Mouse (Mus musculus) CD8-positive naive resting alpha-beta T cell, adult 2 months (primary cell): ENCODE measurements around the gene Coq5.
A peak's percentile ranks its signal among the peaks of the same experiment; 100 is the strongest.
"Not testable (repeated sequence)": the region's sequence is repeated elsewhere in the genome, so short reads cannot be mapped to it uniquely, and the experiment has no call there.

Experiments
- DNase-seq, 2 experiments: peaks; one replicate each; pipeline ENCODE4 v3.0.0; 2022; ENCODE audit warnings: low read depth in 2 of 2, low spot score in 2 of 2

The Coq5 gene

GRCm38 (mm10) chr5:115302190-115302589 lies 22.7 kb downstream of the Coq5 start:
- not testable (repeated sequence) for DNase-seq

DNA sequence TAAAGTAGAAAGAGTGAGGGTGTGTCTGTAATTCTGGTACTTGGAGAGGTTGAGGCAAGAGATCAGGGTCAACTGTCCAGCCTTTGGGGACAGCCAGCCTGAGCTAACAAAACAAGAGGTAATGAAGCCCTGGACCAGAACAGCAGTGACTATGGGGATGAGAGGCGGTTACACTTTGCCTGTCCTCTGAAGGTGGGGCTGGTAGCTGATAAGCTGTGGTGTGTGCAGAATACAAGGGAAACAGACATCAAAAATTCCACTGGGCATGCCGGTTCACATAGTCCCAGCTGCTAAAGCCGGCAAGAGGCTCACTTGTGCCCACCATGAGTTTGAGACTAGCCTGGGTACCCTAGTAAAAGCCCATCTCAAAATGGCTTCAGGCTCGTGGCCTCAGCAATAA lies 32.9 kb downstream of the Coq5 start:
- no peak for DNase-seq

DNA sequence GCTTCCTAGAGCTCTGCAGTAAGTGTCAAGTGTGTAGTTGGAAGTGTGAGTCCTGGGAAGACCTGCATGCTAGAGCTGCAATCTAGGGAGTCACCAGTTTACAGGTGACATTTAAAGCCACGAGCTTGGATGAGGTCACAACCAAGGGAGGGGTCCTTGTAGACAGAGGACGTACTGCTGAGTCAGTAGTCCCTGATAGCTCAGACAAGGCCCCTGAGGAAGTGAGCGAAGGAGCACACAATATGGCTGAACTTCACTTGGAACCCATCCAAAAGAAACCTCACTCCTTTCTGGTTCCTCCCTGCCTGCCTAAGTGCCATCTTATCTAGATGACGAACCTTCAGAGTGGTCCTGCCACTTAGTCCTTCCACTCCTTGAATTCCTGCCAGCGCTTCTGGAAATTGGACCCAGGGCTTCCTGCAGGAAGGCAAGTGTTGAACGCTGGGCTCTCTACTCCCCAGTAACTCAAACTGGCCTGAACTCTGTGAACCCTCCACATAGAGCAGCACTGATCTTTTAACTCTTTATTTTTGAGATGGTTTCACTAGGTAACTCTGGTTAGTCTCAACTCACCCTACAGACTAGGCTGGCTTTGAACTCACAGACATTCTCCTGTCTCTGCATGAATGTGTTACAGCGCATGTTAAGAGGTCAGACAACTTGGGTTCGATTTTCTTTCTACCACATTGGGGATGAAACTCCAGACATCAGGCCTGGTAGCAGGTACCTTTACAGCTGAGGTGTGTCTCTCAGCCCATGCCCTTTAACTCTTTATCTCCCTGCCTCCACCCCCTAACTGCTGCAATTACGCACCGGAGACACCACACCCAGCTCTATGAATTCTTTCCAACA lies 33.6 kb downstream of the Coq5 start:
- DNase-seq: no peak

DNA sequence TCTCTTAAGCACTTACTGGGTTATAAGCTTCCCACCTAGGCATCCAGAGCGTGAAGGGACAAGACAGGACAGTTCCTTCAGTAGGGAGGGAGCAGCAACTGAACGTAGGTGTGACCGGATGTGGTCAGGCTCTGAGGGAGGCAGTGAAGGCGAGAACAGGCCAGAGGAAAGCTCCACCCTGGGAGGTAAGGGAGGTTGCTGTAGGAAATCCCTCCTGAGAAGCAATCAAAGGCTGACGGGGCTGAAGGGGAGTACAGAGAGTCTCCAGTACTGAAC lies 34.1 kb downstream of the Coq5 start:
- no peak for DNase-seq

GRCm38 (mm10) chr5:115316968-115317644 lies 37.6 kb downstream of the Coq5 start:
- DNase-seq: no peak

DNA sequence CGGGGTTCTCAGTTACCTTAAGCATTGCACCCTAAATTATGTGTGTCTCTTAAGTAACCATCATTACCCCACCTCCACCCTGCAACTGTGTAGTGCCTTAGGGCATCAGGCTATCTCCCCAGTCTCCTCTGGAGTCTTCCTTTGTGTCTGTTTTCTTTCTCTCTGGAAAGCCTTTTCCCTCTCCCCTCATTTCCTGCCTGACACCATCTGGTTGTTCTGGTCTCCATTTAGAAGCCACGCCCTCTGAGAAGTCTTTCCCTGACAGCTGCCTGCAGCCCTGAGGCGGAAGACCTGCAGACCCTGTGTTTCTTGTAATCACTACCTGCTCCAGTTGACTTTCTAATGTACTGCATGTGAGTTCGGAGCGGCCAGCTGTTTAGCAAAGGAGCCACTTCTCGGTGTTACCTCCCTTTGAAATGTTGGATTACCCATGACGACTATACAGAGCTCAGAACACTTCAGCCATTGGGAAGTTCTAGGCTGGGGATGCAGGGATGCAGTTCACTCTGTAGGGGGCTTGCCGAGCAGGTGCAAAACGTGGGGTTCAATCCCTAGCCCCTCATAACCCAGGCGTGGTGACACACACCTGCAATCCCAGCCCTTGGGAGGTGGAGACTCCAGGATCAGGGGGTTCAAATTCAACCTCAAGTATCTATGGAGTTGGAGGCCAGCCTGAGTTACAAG lies 38.3 kb downstream of the Coq5 start:
- DNase-seq: no peak

- DNase-seq: peak in 1 of 2 experiments; percentile 10
Observed at GRCm38 (mm10) chr5:115319004-115319940, 39.8 kb downstream of the Coq5 start.

- DNase-seq: no peak
Observed at GRCm38 (mm10) chr5:115326256-115326831, 46.9 kb downstream of the Coq5 start.

DNA sequence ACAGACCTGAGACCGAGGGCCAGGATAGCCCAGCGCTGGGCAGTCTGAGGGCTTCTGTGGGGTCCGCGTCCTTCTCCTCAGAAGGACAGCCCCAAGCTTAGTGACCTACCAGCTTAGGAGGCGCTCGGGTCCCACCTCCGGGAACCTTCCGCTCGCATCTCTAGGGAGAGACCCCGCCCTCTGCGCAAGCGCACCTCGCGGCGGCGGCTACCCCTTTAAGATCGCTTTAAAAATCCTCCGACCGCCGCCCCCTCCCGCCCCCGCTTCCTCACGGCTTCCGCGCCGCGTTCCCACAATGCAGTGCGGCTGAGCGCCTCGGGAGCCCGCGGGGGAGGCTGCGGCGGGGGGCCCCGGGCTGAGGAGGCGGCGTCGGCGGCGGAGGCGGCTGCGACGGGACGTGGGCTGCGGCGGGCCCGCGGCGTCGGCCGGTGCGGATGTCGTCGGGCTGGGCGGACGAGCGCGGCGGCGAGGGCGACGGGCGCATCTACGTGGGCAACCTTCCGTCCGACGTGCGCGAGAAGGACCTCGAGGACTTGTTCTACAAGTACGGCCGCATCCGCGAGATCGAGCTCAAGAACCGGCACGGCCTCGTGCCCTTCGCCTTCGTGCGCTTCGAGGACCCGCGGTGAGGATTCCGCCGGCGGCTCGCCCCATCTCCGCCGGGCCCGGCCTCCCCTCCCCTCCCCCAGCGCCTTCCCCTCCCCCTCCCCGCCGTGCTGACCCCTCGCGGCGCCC lies 47.6 kb downstream of the Coq5 start, which contains the start of gene Srsf9:
TSS of gene Srsf9 (plus strand) at position 303 of the 735 bp plus-strand sequence.
- peak; percentile 91 to 93 for DNase-seq

DNA sequence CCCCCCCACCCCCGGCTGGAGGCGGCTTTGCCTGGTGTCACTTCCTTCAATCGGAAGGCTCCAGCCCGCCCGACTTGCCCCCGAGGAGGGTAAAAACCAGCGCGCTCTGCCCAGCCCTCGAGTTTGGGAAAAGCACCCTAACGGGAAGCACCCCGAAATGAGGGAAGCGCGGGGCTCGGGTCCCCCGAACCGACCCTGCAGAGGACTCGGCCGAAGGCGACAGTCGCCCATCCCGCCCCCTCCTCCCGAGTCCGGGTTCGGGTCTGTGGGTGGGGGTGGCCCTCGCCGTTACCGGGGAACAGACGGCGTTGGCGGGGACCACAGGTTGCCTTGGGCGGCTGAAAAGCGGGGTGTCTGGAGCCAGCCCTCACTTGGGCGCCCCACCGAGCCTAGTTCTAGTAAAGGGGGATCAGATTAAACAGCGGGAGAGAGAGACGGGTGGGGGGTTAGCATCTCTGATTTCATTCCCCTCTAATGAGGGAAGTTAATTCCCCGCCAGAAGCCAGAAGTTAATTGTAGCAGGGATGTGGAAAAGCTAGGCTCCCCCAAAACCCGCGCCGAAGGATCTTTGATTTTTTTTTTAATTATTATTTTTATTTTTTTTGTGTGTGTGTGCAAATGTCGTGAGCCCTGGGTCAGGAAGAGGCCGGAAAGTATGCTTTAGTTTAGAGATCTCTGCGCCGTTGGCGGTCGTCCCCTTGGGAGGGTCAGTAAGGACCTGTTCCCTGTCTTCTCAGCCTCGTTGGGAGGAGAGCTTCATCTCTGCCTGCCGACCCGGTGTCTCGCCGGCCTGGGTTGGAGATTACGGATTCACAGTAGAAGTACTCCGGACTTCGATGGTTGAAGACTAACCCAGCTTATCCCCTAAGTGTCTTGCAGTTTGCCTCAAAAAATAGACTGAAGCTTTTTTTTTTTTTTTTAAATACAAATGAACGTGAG lies 48.4 kb downstream of the Coq5 start:
- DNase-seq: peak in 1 of 2 experiments; percentile 7

- no peak for DNase-seq
Observed at GRCm38 (mm10) chr5:115330955-115331354, 51.5 kb downstream of the Coq5 start.

DNA sequence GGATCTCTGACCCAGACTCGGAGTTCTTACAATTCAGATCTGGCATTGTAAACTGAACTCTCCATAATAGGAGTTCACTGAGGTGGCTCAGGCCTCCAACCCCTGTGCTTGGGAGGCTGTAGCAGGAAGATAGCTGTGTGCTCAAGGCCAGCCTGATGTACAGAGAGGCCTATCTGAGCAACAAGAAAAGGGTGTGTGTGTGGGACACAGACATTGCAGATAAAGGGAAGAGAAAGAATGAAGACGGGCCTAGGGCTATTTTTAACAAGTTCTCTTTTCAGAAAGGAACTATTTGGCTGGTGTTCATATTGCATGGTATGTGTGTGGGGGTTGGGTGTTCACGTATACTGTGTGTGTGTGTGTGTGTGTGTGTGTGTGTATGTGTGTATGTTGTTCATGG lies 54.2 kb downstream of the Coq5 start:
- no peak for DNase-seq

DNA sequence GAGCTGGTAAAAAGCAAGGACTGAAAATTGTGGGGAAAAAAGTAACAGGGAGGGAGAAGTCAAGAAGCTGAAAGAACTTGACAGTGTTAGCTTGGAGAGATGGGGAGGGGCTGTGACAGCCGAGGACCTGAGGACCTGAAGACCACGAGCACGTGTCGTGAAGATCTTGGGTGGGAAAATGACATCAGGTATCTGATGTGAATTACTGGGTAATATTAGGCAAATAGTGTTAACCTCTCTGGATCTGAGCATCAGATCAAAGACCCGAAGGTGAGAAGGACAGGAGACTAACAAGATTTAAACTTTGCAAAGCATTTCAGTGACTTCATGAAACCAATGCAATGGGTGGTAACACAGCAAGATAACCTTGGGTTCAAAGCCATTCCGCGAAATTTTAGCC lies 60.5 kb downstream of the Coq5 start:
- no peak for DNase-seq

DNA sequence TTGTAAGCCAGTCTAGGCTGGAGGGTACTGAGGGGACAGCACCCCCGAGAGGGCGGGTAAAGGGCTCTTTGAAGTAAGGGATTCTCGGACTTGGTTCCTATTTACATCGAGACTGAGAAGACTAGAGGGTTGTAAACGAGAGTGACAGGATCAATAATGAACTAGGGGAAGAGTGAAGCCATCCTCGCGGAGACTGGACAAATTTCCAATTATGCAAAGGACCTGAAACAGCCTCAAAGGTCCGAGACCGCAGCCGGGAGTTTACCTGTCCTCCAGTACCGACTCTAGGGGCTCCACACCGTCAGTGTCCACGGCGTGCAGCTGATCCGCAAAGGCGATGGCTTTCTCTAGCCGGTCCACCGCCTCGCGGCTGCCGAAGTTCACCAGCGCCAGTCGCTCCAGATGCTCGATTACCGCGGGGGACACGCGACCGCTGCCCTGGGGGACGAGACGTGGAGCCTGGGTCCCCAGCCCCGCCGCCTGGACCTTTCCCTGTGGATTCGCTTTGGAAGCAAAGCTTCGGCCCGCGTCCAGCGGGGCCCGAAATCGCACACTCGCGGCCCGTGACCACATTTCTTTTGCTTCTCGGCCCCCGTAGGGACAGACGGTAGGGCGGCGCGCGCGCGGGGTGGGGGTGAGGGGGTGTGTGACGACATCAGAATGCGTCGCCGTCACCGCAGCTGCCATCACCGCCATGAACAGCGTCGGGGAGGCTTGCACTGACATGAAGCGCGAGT lies 61.3 kb downstream of the Coq5 start, which contains the start of the genes Gatc and Triap1:
TSS of gene Gatc (minus strand) at position 602 of the 737 bp plus-strand sequence.
TSS of gene Triap1 (plus strand) at position 649 of the 737 bp plus-strand sequence.
- peak; percentile 70 to 79 for DNase-seq

DNA sequence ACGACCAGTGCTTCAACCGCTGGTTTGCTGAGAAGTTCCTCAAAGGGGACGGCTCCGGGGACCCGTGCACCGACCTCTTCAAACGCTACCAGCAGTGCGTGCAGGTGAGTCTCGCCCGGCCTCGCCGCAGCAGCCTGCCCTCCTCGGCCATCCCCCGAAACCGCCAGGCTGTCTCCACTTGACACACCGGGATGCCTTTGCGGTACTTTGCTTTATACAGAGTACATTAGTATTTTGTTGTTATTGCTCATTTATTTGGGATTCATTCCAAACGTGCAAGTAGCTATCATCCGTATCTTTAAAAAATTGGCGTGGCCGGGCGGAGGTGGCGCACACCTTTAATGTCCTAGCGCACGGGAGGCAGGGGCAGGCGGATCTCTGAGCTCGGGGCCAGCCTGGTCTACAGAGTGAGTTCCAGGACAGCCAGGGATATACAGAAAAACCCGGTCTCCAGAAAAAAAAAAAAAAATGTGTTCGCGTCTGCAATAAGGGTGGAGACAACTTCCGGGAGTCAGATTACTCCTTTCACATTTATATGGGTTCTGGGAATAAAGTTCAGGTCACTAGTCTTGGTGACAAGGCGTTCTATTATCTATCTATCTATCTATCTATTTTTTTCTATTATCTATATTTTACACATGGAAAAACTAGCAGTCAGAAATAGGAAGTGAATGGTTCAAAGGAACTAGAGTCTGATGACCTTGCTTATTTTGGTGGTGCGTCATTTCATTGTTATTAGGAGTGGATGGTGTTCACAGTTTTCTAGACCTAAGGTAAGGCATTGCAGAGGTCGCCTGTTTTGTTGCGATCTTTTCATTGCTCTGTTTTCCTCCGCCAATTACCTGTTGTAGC lies 62.1 kb downstream of the Coq5 start:
- DNase-seq: no peak
